Comparison of ENCODE assay signal across 9 mouse cellular contexts in genomic region chr19:54756681-54757257, GRCm38 (mm10).
DNase-seq lines count a peak whose midpoint lies in the region; ATAC-seq lines count a peak whose summit lies in the region.
"Had no signal": no experiment of that assay in that cellular context is flagged by ENCODE, and none has a peak within 500 bp of the region (broad histone marks: within the 10 kb centered on the region; RNA-seq: fewer than 3 reads in every experiment).

No protein-coding gene starts in this region.

- DNase-seq in forebrain, embryonic 14.5 days (ENCODE audit: low spot score): peak; percentile 32
- no peak for DNase-seq in forebrain, embryonic 10.5 days (ENCODE audit: extremely low spot score, low spot score)
- peak; percentile 49 for DNase-seq in NIH3T3 (ENCODE audit: low read depth)
- DNase-seq in frontal cortex, postnatal 10 days (ENCODE audit: low spot score in 2 of 2): peak; percentile 40 to 56
- peak; percentile 45 to 71 for DNase-seq in left cerebral cortex, postnatal 10 days (ENCODE audit: extremely low spot score in 1 of 2, low spot score in 2 of 2)
- no peak for DNase-seq in spleen, postnatal 4 days (ENCODE audit: low spot score in 2 of 2)
- no peak for DNase-seq in lung, postnatal 4 days

- H3K27me3 ChIP-seq in forebrain, embryonic 14.5 days (replicated peaks; ENCODE audit: control insufficient read depth, insufficient read depth, low read length): no peaks in the 10 kb centered on the region
- H3K27me3 ChIP-seq in forebrain, embryonic 10.5 days (ENCODE audit: poor library complexity, severe bottlenecking): no peaks in the 10 kb centered on the region

- no peak; the same call in 1 of the 2 replicates for ATAC-seq in forebrain, embryonic 14.5 days
- ATAC-seq in monocyte, adult 5-6 weeks (replicated peaks; ENCODE audit: insufficient number of reproducible peaks, low FRiP score, low TSS enrichment, poor library complexity, severe bottlenecking): no peak
- ATAC-seq: CD4-positive, CD25-positive, alpha-beta regulatory T cell, adult 4 months had no signal

- no peaks in the 10 kb centered on the region for H3K9me3 ChIP-seq in forebrain, embryonic 14.5 days (replicated peaks; ENCODE audit: control insufficient read depth, low read length)
- H3K9me3 ChIP-seq in forebrain, embryonic 10.5 days: no peaks in the 10 kb centered on the region

- no peaks in the 10 kb centered on the region for H3K4me1 ChIP-seq in forebrain, embryonic 14.5 days (ENCODE audit: control insufficient read depth, insufficient read depth, low read length)
- H3K4me1 ChIP-seq in forebrain, embryonic 10.5 days: peaks cover 7% of the 10 kb centered on the region

- no peak overlapping the region for H3K4me3 ChIP-seq in forebrain, embryonic 14.5 days (ENCODE audit: low read depth, low read length)
- no peak overlapping the region for H3K4me3 ChIP-seq in forebrain, embryonic 10.5 days

- H3K27ac ChIP-seq in forebrain, embryonic 14.5 days (ENCODE audit: low read depth, low read length): no peak overlapping the region
- H3K27ac ChIP-seq in forebrain, embryonic 10.5 days: no peak overlapping the region

- no peak overlapping the region for H3K9ac ChIP-seq in forebrain, embryonic 14.5 days (ENCODE audit: low read length)

- WGBS in forebrain, embryonic 14.5 days: 63% methylated on average over 8 of the region's 8 CpGs
- 68% methylated on average over 8 of the region's 8 CpGs for WGBS in forebrain, embryonic 10.5 days

- no peaks in the 10 kb centered on the region for H3K36me3 ChIP-seq in forebrain, embryonic 14.5 days (ENCODE audit: control insufficient read depth, insufficient read depth, low read length)
- H3K36me3 ChIP-seq in forebrain, embryonic 10.5 days (replicated peaks): no peaks in the 10 kb centered on the region

- intact Hi-C loops in left cerebral cortex, postnatal 10 days (cut with DNase I): no loop called here

- H3K4me2 ChIP-seq in forebrain, embryonic 14.5 days (ENCODE audit: low read length): no peak overlapping the region

Comparison
In these comparisons a context has a peak if more than half of its experiments do, and no peak if none do; other contexts are left out.
1. DNase-seq: peak in forebrain, embryonic 14.5 days (single experiment), NIH3T3 (single experiment), frontal cortex, postnatal 10 days (2 of 2) and left cerebral cortex, postnatal 10 days (2 of 2); none in forebrain, embryonic 10.5 days (single experiment), spleen, postnatal 4 days (0 of 2) and lung, postnatal 4 days (0 of 2).